Mouse (Mus musculus) adrenal gland, postnatal 25 days (tissue): ENCODE results near the gene Hsd17b14. TPM values are rescaled to one million over a fixed set of nuclear protein-coding genes. Genes with fewer than 3 reads are reported as not detected.
A peak's percentile ranks its signal among the peaks of the same experiment; 100 is the strongest.

Experiments
- DNase-seq: peaks from one replicate; pipeline ENCODE4 v3.0.0; 2021; ENCODE audit warnings: mixed read lengths
- total RNA-seq: library from RNA; stranded (reverse); gene quantifications from 2 replicates; pipeline ENCODE4 v1.2.3, GENCODE M21; 2021

Gene Hsd17b14
- total RNA-seq, 1 experiment from 2014 or later: 1.0 TPM

GRCm38 (mm10) chr7:45567780-45568516 lies 13.3 kb downstream of the Hsd17b14 start:
- DNase-seq: peak; percentile 94

GRCm38 (mm10) chr7:45568601-45569473 lies 14.1 kb downstream of the Hsd17b14 start:
- DNase-seq: no peak

- peak; percentile 86 for DNase-seq
Measured at GRCm38 (mm10) chr7:45570103-45570741, 15.5 kb downstream of the Hsd17b14 start, which contains the start of gene Bcat2. Bcat2 (plus strand) TSS chr7:45570153.

DNA sequence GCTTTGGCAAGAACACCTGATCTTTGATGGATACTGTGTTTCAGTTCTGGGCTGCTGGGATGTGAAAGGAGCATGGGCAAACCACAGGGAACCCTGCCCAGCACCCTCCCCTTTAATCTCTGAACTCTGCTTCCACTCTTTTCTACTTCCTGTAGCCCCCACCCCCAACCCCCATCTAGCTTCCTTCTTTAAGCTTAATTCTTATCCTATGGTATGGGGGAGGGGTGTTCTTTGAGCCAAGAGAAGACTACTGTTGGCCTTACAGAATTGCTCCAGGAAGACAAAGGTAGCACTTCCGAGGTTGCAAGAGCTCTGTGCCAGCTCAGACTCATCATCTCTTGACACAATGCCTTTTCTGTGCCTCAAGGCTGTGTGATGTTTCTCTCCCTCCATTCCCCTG lies 17.3 kb downstream of the Hsd17b14 start:
- no peak for DNase-seq

- no peak for DNase-seq
Measured at GRCm38 (mm10) chr7:45573954-45574353, 19.3 kb downstream of the Hsd17b14 start.

- DNase-seq: no peak
Measured at GRCm38 (mm10) chr7:45574472-45575379, 20.0 kb downstream of the Hsd17b14 start.

DNA sequence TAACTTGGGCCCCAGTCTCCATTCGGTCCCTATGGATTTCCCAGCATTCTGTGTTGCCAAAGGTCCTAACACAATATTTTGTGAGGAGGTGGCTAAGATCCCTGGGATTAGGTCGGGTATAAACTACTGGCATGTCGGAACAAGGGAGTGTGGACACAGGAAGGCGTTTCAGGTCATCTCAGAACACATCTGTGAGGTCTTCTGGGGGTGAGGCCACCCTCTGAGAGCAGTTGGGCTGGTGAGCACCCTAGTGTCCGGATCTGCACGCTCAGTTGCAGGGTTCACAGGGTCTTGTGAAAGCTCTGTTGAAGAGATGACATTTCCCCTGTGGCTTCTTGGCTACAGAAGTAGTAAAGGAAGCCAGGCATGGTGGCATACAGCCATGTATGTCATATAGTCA lies 31.2 kb downstream of the Hsd17b14 start:
- no peak for DNase-seq

DNA sequence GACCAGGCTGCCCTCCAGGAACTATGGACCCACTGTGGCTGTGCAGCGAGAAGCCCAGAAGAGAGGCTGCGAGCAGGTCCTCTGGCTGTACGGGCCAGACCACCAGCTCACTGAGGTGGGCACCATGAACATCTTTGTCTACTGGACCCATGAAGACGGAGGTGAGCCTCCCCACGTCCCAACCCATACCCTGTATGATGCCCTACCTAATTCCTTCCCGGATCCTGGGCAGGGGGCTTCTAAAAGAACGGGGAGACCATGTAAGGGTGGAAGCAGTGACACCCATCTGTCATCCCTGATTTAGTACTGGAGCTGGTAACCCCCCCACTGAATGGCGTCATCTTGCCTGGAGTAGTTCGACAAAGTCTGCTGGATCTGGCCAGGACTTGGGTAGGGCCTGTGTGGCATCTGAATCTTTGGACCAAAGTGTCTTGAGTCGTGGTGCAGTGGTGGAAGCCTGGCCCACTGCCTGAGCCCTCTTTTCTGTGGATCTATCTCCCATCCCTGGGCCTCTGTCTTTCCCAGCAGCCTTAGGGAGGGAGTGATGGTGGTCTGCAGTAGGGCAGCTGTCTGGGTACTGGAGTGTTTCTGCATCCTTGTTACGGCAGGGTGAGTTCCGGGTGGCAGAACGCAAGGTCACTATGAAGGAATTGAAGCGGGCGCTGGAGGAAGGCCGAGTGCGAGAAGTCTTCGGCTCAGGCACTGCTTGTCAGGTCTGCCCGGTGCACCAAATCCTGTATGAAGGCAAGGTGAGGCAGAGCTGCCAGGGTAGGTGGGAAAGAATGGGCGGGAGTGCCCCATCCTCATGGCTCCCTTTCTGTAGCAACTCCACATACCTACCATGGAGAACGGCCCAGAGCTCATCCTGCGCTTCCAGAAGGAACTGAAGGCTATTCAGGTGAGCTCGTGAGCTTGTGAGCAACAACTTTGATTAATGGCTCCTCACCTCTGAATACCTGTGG lies 33.2 kb downstream of the Hsd17b14 start:
- DNase-seq: no peak

GRCm38 (mm10) chr7:45589173-45589572 lies 34.5 kb downstream of the Hsd17b14 start:
- DNase-seq: peak; percentile 89

DNA sequence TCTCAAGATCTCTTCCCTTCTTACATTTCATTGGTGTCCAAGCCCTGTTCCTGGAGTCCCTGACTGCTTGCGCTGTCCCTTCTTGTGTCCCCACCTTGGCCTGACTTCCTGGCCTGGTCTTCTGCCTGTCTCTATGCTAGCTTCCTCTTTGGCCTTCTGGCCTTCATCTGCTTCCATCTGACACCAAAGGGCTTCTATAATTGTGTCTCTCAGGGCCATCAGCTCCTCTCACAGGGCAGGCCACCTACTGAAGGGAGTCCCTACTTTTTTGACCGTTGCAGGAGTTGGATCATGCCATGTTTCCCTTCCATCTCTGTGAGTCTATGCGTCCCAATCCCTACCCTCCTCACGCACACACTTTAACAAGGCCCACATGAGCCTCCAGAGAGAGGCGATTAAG lies 35.2 kb downstream of the Hsd17b14 start:
- DNase-seq: no peak

DNA sequence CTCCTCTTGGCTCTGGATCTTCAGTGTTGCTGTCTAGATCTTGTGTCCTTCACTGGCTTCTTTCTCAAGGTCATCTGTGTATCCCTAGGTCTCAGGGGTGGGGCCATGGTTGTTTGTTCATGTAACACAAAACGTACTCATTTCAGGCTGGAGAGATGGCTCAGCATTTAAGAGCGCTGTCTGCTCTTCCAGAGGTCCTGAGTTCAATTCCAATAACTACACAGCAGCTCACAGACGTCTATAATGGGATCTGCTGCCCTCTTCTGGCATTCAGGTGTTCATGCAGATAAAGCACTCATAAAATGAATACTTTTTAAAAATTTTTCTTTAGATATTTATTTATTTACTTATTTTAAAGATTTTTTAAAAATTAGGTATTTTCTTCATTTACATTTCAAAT lies 36.2 kb downstream of the Hsd17b14 start:
- no peak for DNase-seq

GRCm38 (mm10) chr7:45591880-45592279 lies 37.2 kb downstream of the Hsd17b14 start:
- no peak for DNase-seq

GRCm38 (mm10) chr7:45593118-45593815 lies 38.6 kb downstream of the Hsd17b14 start:
- DNase-seq: peak; percentile 76

DNA sequence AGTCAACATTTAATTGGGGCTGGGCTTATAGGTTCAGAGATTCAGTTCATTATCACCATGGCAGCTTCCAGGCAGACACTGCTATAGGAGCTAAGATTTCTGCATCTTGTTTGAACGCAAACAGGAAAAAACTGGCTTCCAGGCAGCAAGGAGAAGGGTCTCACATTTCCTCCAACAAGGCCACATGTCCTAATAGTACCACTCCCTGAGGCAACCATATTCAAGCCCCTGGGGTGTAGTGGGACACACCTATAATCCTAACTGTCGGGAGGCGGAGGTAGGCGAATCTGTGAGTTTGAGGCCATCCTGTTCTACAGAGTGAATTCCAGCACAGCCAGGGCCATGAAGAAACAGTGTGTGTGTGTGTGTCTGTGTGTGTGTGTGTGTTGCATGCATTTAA lies 40.5 kb downstream of the Hsd17b14 start:
- DNase-seq: no peak

DNA sequence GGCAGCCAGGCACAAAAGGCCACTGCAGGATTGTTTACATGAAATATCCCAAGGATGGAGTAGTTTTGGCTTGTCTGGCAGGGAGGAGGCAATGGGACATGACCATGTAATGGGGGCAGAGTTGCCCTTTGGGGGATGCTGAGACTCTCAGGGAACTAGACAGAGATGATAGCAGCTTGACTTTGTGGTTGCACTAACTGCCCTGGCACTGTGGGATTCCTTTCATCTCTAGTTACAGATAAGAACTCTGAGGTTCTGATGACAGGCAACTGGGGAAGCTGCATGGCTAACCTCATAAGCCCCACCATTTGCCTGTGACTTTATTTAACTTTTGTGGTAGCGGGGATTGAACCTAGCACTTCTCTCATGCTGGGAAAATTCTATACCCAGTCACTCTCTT lies 41.4 kb downstream of the Hsd17b14 start:
- DNase-seq: no peak

DNA sequence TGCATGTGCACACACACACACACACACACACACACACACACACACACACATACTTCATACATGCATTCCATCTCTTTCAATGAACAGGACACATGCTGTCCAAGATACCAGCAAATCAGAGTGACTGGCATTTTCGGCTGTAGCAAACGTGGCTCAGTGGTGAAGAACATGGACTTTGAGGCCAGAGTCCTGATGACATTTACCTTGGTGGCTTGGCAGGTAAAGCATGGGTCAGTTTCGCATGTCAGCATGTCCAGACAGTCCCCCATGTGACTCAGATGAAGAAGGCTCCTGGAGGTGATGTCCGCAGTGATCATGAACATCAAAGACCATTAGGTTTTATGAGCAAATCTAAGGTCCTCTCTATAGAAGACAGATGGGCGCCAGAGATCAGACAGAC lies 42.3 kb downstream of the Hsd17b14 start:
- DNase-seq: no peak

DNA sequence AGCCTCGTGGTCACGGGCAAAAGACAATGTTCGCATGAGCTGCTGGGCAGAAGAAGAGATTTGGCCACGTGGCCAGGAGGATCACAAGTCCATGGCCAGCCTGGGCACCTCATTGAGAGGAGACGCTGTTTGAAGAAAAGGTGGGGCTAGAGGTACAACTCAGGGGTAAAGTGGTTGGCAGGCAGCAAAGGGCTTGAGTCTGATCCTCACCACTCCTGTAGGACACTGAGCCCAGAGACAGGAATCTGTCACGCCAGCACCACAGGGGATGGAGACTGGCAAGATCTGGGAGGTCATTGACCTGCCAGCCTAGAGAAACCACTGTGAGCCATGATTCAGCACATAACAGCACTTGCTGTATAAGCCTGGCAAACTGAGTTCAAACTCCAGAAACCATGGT lies 42.8 kb downstream of the Hsd17b14 start:
- no peak for DNase-seq

GRCm38 (mm10) chr7:45598960-45599879 lies 44.5 kb downstream of the Hsd17b14 start:
- DNase-seq: no peak
